Mouse (Mus musculus) brain, embryonic 14.5 days (tissue): ENCODE measurements around the gene Itgb2.

Experiments
- CTCF ChIP-seq: fragments of 200-500 bp; IDR thresholded peaks from 2 replicates; pipeline ENCODE4 v1.5.1; 2012; ENCODE audit warnings: inconsistent platforms, mild to moderate bottlenecking, moderate library complexity, borderline replicate concordance; ENCODE audit not compliant: insufficient read depth, insufficient read length; ENCODE audit errors: extremely low read depth
- POLR2A ChIP-seq: fragments of 200-500 bp; IDR thresholded peaks from 2 replicates; pipeline ENCODE4 v1.6.1; 2012; ENCODE audit warnings: mild to moderate bottlenecking, inconsistent platforms, borderline replicate concordance; ENCODE audit not compliant: poor library complexity, insufficient read depth, insufficient read length, severe bottlenecking; ENCODE audit errors: extremely low read depth

DNA sequence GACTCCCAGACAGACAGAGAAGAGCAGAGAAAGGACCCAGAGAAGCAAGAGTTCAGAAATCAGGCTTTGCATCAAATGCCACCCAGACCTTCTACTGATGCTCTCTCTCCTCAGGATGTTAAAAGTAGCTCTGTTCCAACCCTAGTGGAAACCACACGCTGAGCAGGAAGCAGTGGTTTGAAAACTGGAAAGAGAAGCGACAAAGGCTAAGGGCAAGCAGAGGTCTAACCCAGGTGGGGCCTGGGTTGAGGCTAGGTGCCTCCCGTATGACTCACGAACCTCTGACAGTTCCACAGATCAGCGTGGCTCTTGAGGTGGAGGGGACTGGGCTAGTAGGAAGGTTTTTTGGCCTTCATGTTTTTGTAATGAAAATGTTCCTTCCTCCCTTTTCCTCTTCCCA is 9.6 kb upstream of the Itgb2 start:
- TF ChIP-seq CTCF (no peak), POLR2A (no peak)
